In genomic region chr14:123009108-123010018, GRCm38 (mm10) we compare ENCODE assay signal across 11 mouse cellular contexts. TPM values are rescaled to one million over a fixed set of nuclear protein-coding genes. Genes with fewer than 3 reads are reported as not detected.
DNase-seq lines count a peak whose midpoint lies in the region; ATAC-seq and TF ChIP-seq lines count a peak whose summit lies in the region.
"Had no signal": no experiment of that assay in that cellular context is flagged by ENCODE, and none has a peak within 500 bp of the region (broad histone marks: within the 10 kb centered on the region; RNA-seq: fewer than 3 reads in every experiment).

No protein-coding gene starts in this region.

- H3K36me3 ChIP-seq in heart, embryonic 11.5 days (ENCODE audit: control insufficient read depth, insufficient read depth, low read length) = no peaks in the 10 kb centered on the region
- no peaks in the 10 kb centered on the region for H3K36me3 ChIP-seq in hindbrain, postnatal 0 days (ENCODE audit: insufficient read depth, low read length)
- H3K36me3 ChIP-seq: G1E had no signal

- H3K27me3 ChIP-seq in heart, embryonic 11.5 days (ENCODE audit: control insufficient read depth, insufficient read depth, low read length) = no peaks in the 10 kb centered on the region
- H3K27me3 ChIP-seq in hindbrain, postnatal 0 days (ENCODE audit: insufficient read depth, low read length) = no peaks in the 10 kb centered on the region

- 0 out of 2 replicates have a peak, but pooled peaks cover 4% of the 10 kb centered on the region for H3K4me1 ChIP-seq in heart, embryonic 11.5 days (ENCODE audit: control insufficient read depth, insufficient read depth, low read length)
- no peaks in the 10 kb centered on the region for H3K4me1 ChIP-seq in hindbrain, postnatal 0 days (ENCODE audit: insufficient read depth, low read length)

- H3K4me2 ChIP-seq in heart, embryonic 11.5 days = peak overlapping the region; percentile 7; the same call in 1 of the 2 replicates
- H3K4me2 ChIP-seq in hindbrain, postnatal 0 days (ENCODE audit: low read depth, low read length) = no peak overlapping the region

- no peak for DNase-seq in heart, adult 18-20 months
- peak; percentile 9 for DNase-seq in right cerebral cortex, postnatal 4 days
- DNase-seq in right cerebral cortex, adult 2 months (ENCODE audit: low spot score in 2 of 2) = no peak
- DNase-seq in hindbrain, postnatal 0 days (ENCODE audit: low spot score) = peak; percentile 34
- no peak for DNase-seq in ovary, postnatal 14 days (ENCODE audit: low spot score)
- no peak for DNase-seq in thymus, postnatal 25 days
- no peak for DNase-seq in embryo, embryonic 10.5 days (ENCODE audit: low spot score)
- DNase-seq: B cell, adult 2 months; cerebellum, postnatal 10 days had no signal

- TF ChIP-seq CTCF in hindbrain, postnatal 0 days (IDR thresholded peaks at IDR 0.05; ENCODE audit: low read depth) = no peak

- WGBS in heart, embryonic 11.5 days (ENCODE audit: insufficient replicate concordance) = 25% methylated on average over 18 of the region's 18 CpGs
- 47% methylated on average over 18 of the region's 18 CpGs for WGBS in hindbrain, postnatal 0 days

- no peaks in the 10 kb centered on the region for H3K9me3 ChIP-seq in heart, embryonic 11.5 days (replicated peaks; ENCODE audit: control insufficient read depth, low read length)
- no peaks in the 10 kb centered on the region for H3K9me3 ChIP-seq in hindbrain, postnatal 0 days (ENCODE audit: low read length)
- H3K9me3 ChIP-seq: G1E had no signal

- H3K4me3 ChIP-seq in heart, embryonic 11.5 days (ENCODE audit: low read depth, low read length) = no peak overlapping the region
- no peak overlapping the region for H3K4me3 ChIP-seq in hindbrain, postnatal 0 days (ENCODE audit: low read length)

- H3K9ac ChIP-seq in heart, embryonic 11.5 days (ENCODE audit: low read depth, low read length) = no peak overlapping the region
- H3K9ac ChIP-seq in hindbrain, postnatal 0 days (replicated peaks; ENCODE audit: low read length) = no peak overlapping the region

- no peak overlapping the region for H3K27ac ChIP-seq in heart, embryonic 11.5 days (ENCODE audit: low read depth, low read length)
- H3K27ac ChIP-seq in hindbrain, postnatal 0 days = peak overlapping the region; percentile 48; the same call in 1 of the 2 replicates

- peak; percentile 71 for ATAC-seq in heart, embryonic 11.5 days (replicated peaks; ENCODE audit: insufficient number of reproducible peaks, low FRiP score, low TSS enrichment)
- ATAC-seq in hindbrain, postnatal 0 days = peak; percentile 61; the same call in 1 of the 2 replicates

RNA-seq across cellular contexts. Expression of gene Tmtc4, which starts 25.5 kb away (rescaled TPM):
- polyA plus RNA-seq in heart, embryonic 11.5 days (2014; fragmentation: Nextera tagmentation; extraction: Ambion mirVana) = 21.7 and 23.9 TPM in 2 replicates
- 10 to 100 TPM; 10.2 TPM for total RNA-seq in heart, adult 18-20 months (2021)
- total RNA-seq in hindbrain, postnatal 0 days (2014; rRNA removed) = 27.6 and 105 TPM in 2 replicates
- 30.4 and 31.1 TPM in 2 replicates for polyA plus RNA-seq in hindbrain, postnatal 0 days (2015; fragmentation: Nextera tagmentation; extraction: Ambion mirVana)

Comparison
In these comparisons a context has a peak if more than half of its experiments do, and no peak if none do; other contexts are left out.
1. DNase-seq: peak in right cerebral cortex, postnatal 4 days (single experiment) and hindbrain, postnatal 0 days (single experiment); none in heart, adult 18-20 months (0 of 2), right cerebral cortex, adult 2 months (0 of 2), ovary, postnatal 14 days (single experiment), thymus, postnatal 25 days (single experiment) and embryo, embryonic 10.5 days (single experiment).